Mouse (Mus musculus) heart, embryonic 11.5 days (tissue): ENCODE results near the gene Odf2. TPM values are rescaled to one million over a fixed set of nuclear protein-coding genes. Genes with fewer than 3 reads are reported as not detected.

Experiments
- ATAC-seq: fragments of 200-750 bp; cut with Nextera tagmentation; replicated peaks from 2 replicates; pipeline ENCODE4 v1.8.0; 2017; ENCODE audit warnings: moderate library complexity; ENCODE audit not compliant: insufficient number of reproducible peaks, low FRiP score, low TSS enrichment
- H3K27ac ChIP-seq: fragments of 300-500 bp; sonication (generic); 2 replicates; pipeline ENCODE4 v1.5.1; 2014; ENCODE audit warnings: mild to moderate bottlenecking, low read depth, low read length
- H3K27me3 ChIP-seq: fragments of 300-500 bp; sonication (generic); 2 replicates; pipeline ENCODE4 v1.6.1; 2014; ENCODE audit warnings: mild to moderate bottlenecking, low read length, mixed read lengths; ENCODE audit not compliant: control insufficient read depth, insufficient read depth
- H3K36me3 ChIP-seq: fragments of 300-500 bp; sonication (generic); 2 replicates; pipeline ENCODE4 v1.6.1; 2014; ENCODE audit warnings: mild to moderate bottlenecking, low read length, moderate library complexity, mixed read lengths; ENCODE audit not compliant: control insufficient read depth, insufficient read depth
- H3K4me1 ChIP-seq: fragments of 300-500 bp; sonication (generic); 2 replicates; pipeline ENCODE4 v1.6.1; 2014; ENCODE audit warnings: low read length; ENCODE audit not compliant: control insufficient read depth, insufficient read depth
- H3K4me2 ChIP-seq: fragments of 300-500 bp; sonication (generic); 2 replicates; pipeline ENCODE4 v1.6.1; 2014; ENCODE audit warnings: mild to moderate bottlenecking, moderate library complexity
- H3K4me3 ChIP-seq: fragments of 300-500 bp; sonication (generic); 2 replicates; pipeline ENCODE4 v1.5.1; 2014; ENCODE audit warnings: low read depth, low read length
- H3K9ac ChIP-seq: fragments of 300-500 bp; sonication (generic); 2 replicates; pipeline ENCODE4 v1.6.1; 2014; ENCODE audit warnings: mild to moderate bottlenecking, low read depth, low read length, moderate library complexity
- H3K9me3 ChIP-seq: fragments of 300-500 bp; sonication (generic); replicated peaks from 2 replicates; pipeline ENCODE4 v1.6.1; 2016; ENCODE audit warnings: low read length; ENCODE audit not compliant: control insufficient read depth
- WGBS: fragments of 180-500 bp; shearing (Covaris S2); extraction: QIAGEN DNeasy Blood & Tissue Kit; methylation state at CpG from one replicate; pipeline ENCODE4 v1.1.7; 2014; ENCODE audit not compliant: insufficient replicate concordance; 5-methylcytosine and 5-hydroxymethylcytosine counted together
- polyA plus RNA-seq: library from polyadenylated mRNA; unstranded; fragments of >200 nt; fragmentation: Nextera tagmentation; extraction: Ambion mirVana; gene quantifications from 2 replicates; pipeline ENCODE4 v1.2.1, GENCODE M21; 2014

Odf2 gene
- polyA plus RNA-seq, 1 experiment from 2014 or later, result 62.0 TPM

GRCm38 (mm10) chr2:29940826-29941225 is 51.8 kb downstream of the Odf2 start:
- H3K9ac ChIP-seq, result no peak overlapping the region
- no peak for ATAC-seq
- H3K4me3 ChIP-seq, result no peak overlapping the region
- no peak overlapping the region for H3K4me2 ChIP-seq
- H3K9me3 ChIP-seq, result no peaks in the 10 kb centered on the region
- H3K27me3 ChIP-seq, result no peaks in the 10 kb centered on the region
- no peak overlapping the region for H3K27ac ChIP-seq
- 93% methylated on average over 7 of the region's 7 CpGs for WGBS
- peaks cover 29% of the 10 kb centered on the region for H3K36me3 ChIP-seq
- H3K4me1 ChIP-seq, result peaks cover 5% of the 10 kb centered on the region; the same call in 1 of the 2 replicates

- Histone ChIP-seq H3K4me2 (no peak overlapping the region), H3K4me1 (peaks cover 5% of the 10 kb centered on the region; the same call in 1 of the 2 replicates), H3K27me3 (no peaks in the 10 kb centered on the region), H3K9me3 (no peaks in the 10 kb centered on the region), H3K4me3 (no peak overlapping the region), H3K36me3 (peaks cover 29% of the 10 kb centered on the region), H3K9ac (peak overlapping the region; percentile 54; the same call in 1 of the 2 replicates), H3K27ac (peak overlapping the region; percentile 88)
- peak; percentile 80; the same call in 1 of the 2 replicates for ATAC-seq
- 15% methylated on average over 1 of the region's 1 CpGs for WGBS
These were observed 55.7 kb downstream of the Odf2 start for GRCm38 (mm10) chr2:29944723-29945122.

- Histone ChIP-seq H3K27me3 (no peaks in the 10 kb centered on the region), H3K9ac (no peak overlapping the region), H3K4me1 (peaks cover 5% of the 10 kb centered on the region; the same call in 1 of the 2 replicates), H3K4me3 (no peak overlapping the region), H3K27ac (no peak overlapping the region), H3K4me2 (no peak overlapping the region), H3K36me3 (peaks cover 35% of the 10 kb centered on the region), H3K9me3 (no peaks in the 10 kb centered on the region)
- 91% methylated on average over 5 of the region's 5 CpGs for WGBS
- no peak for ATAC-seq
These were observed 59.9 kb downstream of the Odf2 start for GRCm38 (mm10) chr2:29948896-29949295.

- Histone ChIP-seq H3K27me3 (no peaks in the 10 kb centered on the region), H3K9ac (no peak overlapping the region), H3K4me3 (no peak overlapping the region), H3K9me3 (no peaks in the 10 kb centered on the region), H3K4me2 (no peak overlapping the region), H3K36me3 (peaks cover 10% of the 10 kb centered on the region; the same call in 1 of the 2 replicates), H3K27ac (no peak overlapping the region), H3K4me1 (peaks cover 6% of the 10 kb centered on the region)
- 93% methylated on average over 7 of the region's 7 CpGs for whole genome bisulfite sequencing
- ATAC-seq, result no peak
These were observed 72.2 kb downstream of the Odf2 start for GRCm38 (mm10) chr2:29961246-29961645.

- Histone ChIP-seq H3K4me3 (peak overlapping the region; percentile 96), H3K27me3 (no peaks in the 10 kb centered on the region), H3K36me3 (no peaks in the 10 kb centered on the region; the same call in 1 of the 2 replicates), H3K27ac (peak overlapping the region; percentile 93), H3K9ac (peak overlapping the region; percentile 99), H3K9me3 (no peaks in the 10 kb centered on the region), H3K4me1 (peaks cover 28% of the 10 kb centered on the region), H3K4me2 (peak overlapping the region; percentile 78)
- ATAC-seq, result no peak
- WGBS, result 14% methylated on average over 10 of the region's 10 CpGs
These were observed 75.6 kb downstream of the Odf2 start for GRCm38 (mm10) chr2:29964354-29965249.

- H3K9ac ChIP-seq, result peak within 1 kb of the TSS; percentile 99
- no peaks in the 10 kb centered on the region for H3K27me3 ChIP-seq
- WGBS, result 0% methylated on average over 74 of the region's 82 CpGs
- H3K4me2 ChIP-seq, result peak within 1 kb of the TSS; percentile 78
- H3K4me3 ChIP-seq, result peak within 1 kb of the TSS; percentile 96
- H3K9me3 ChIP-seq, result no peaks in the 10 kb centered on the region
- no peaks in the 10 kb centered on the region; the same call in 1 of the 2 replicates for H3K36me3 ChIP-seq
- H3K27ac ChIP-seq, result peak within 1 kb of the TSS; percentile 93
- peaks cover 31% of the 10 kb centered on the region for H3K4me1 ChIP-seq
- peak; percentile 96 for ATAC-seq
These were observed 76.3 kb downstream of the Odf2 start, which contains the start of gene Sptan1 for GRCm38 (mm10) chr2:29965250-29965843. TSS of gene Sptan1 (plus strand) at chr2:29965560.

GRCm38 (mm10) chr2:29965906-29966305 is 76.9 kb downstream of the Odf2 start:
- Histone ChIP-seq H3K9me3 (no peaks in the 10 kb centered on the region), H3K27me3 (no peaks in the 10 kb centered on the region), H3K4me3 (peak overlapping the region; percentile 96), H3K27ac (peak overlapping the region; percentile 93), H3K36me3 (no peaks in the 10 kb centered on the region; the same call in 1 of the 2 replicates), H3K9ac (peak overlapping the region; percentile 99), H3K4me1 (peaks cover 31% of the 10 kb centered on the region), H3K4me2 (peak overlapping the region; percentile 78)
- peak; percentile 16; the same call in 1 of the 2 replicates for ATAC-seq
- 2% methylated on average over 33 of the region's 41 CpGs for WGBS

- peak overlapping the region; percentile 63; the same call in 1 of the 2 replicates for H3K27ac ChIP-seq
- WGBS, result 74% methylated on average over 2 of the region's 2 CpGs
These were observed 77.8 kb downstream of the Odf2 start for GRCm38 (mm10) chr2:29966826-29967225.

More at GRCm38 (mm10) chr2:29966826-29967225, 77.8 kb downstream of the Odf2 start:
- H3K4me1 ChIP-seq, result peaks cover 34% of the 10 kb centered on the region
- no peak for ATAC-seq
- no peaks in the 10 kb centered on the region for H3K27me3 ChIP-seq
- peak overlapping the region; percentile 78 for H3K4me2 ChIP-seq
- H3K9ac ChIP-seq, result peak overlapping the region; percentile 99
- no peaks in the 10 kb centered on the region; the same call in 1 of the 2 replicates for H3K36me3 ChIP-seq
- H3K4me3 ChIP-seq, result peak overlapping the region; percentile 96
- no peaks in the 10 kb centered on the region for H3K9me3 ChIP-seq
